Mouse (Mus musculus) cortical plate, adult 2 months (tissue): ENCODE data around the gene Trpv2. TPM values are rescaled to one million over a fixed set of nuclear protein-coding genes. Genes with fewer than 3 reads are reported as not detected.

Experiments used
- H3K27ac ChIP-seq: fragments of 200-500 bp; 2 replicates; pipeline ENCODE4 v1.5.1; 2012; ENCODE audit warnings: low read length, control low read depth, inconsistent platforms; ENCODE audit not compliant: insufficient read depth
- H3K4me1 ChIP-seq: fragments of 200-500 bp; 2 replicates; pipeline ENCODE4 v1.6.1; 2011; ENCODE audit warnings: low read length; ENCODE audit not compliant: control insufficient read depth, insufficient read depth
- H3K4me3 ChIP-seq: fragments of 200-500 bp; 2 replicates; pipeline ENCODE4 v1.5.1; 2011; ENCODE audit warnings: mild to moderate bottlenecking, low read length, control low read depth; ENCODE audit not compliant: insufficient read depth
- CTCF ChIP-seq: fragments of 200-500 bp; IDR thresholded peaks from 2 replicates; pipeline ENCODE4 v1.5.1; 2011; ENCODE audit warnings: mild to moderate bottlenecking, control low read depth, low read length; ENCODE audit not compliant: insufficient read depth; ENCODE audit errors: extremely low read depth
- POLR2A ChIP-seq: fragments of 200-500 bp; IDR thresholded peaks from 2 replicates; pipeline ENCODE4 v1.6.1; 2011; ENCODE audit warnings: mild to moderate bottlenecking, low read length, control low read depth; ENCODE audit not compliant: insufficient read depth; ENCODE audit errors: extremely low read depth
- polyA plus RNA-seq: library from polyadenylated mRNA; depleted of rRNA; stranded (reverse); fragments of >200 nt; gene quantifications from 2 replicates; pipeline ENCODE4 v1.2.3, GENCODE M21; 2012

Gene Trpv2
- polyA plus RNA-seq, 1 experiment = 23.4 TPM

DNA sequence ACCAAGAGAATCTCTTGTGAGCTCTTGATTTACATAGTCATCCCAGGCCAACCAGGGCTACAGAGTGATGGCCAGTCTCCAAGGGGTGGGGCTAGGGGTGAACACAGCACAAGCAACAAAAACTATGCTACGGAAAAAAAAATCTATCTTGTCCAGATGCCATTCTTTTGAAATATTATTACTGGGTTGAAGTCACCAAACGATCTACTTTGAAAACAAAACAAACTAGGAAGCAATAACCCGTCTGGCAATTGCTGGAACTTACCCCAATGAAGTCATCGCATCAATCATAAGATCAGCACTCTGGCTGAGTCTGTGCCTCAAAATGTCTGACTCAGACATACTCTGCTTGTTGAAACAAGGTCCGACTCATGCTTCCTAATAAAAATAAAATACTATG is 24.5 kb upstream of the Trpv2 start:
- H3K27ac ChIP-seq = peak overlapping the region; percentile 28; the same call in 1 of the 2 replicates
- H3K4me3 ChIP-seq = peak overlapping the region; percentile 69
- H3K4me1 ChIP-seq = peaks cover 5% of the 10 kb centered on the region; the same call in 1 of the 2 replicates
- TF ChIP-seq CTCF (no peak), POLR2A (no peak; the same call in 1 of the 2 replicates)

DNA sequence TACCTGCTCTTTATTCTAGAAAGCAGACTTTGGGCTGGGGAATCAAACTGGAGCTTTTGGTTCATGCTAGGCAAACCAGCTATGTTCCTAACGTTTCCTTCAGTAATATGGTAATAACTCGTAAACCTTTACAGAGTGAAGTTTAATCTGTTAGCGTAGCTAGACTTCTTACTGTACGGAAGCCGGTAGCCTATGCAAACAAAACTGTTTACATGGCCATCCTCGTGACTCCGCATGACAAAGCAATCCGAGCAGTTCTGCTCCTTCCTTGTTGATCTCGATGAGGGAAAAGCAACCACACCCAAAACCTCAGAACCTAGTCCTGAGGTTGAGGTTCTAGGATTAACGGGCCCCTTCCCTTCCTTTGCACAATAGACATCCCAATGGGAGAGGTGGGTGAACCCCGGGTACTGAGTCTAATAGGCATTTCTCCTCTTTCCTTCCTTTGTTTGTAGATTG is 24.0 kb upstream of the Trpv2 start:
- TF ChIP-seq CTCF (no peak), POLR2A (no peak)
- peak overlapping the region; percentile 69 for H3K4me3 ChIP-seq
- peak overlapping the region; percentile 99 for H3K27ac ChIP-seq
- peaks cover 5% of the 10 kb centered on the region; the same call in 1 of the 2 replicates for H3K4me1 ChIP-seq

DNA sequence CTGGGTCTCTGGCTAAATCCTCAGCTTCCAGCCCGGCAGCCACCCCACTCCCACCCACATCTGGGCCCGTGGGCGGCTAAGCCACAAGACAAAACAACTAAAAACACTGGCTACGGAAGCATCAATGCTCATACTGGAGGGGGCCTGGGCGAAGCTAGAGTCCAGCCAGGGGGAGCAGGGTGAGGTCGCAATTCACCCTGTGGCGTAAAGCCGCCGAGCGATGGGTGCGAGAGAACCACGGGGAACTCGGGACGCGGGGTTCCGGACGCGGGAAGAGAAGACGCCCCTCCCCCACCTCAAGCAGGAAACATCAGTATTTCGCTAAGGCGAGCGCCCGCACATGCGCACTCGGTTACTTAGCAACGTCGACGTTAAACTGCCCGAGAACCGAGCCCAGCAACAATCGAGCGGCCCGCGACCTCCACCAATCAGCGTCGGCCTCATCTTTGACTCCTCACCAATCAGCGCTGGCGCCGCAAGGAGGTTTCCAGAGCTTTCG is 23.5 kb upstream of the Trpv2 start, which contains the start of gene Ubb:
Ubb (plus strand) TSS at position 445 of the 499 bp plus-strand sequence.
- H3K4me3 ChIP-seq = peak within 1 kb of the TSS; percentile 69
- H3K27ac ChIP-seq = peak within 1 kb of the TSS; percentile 99
- TF ChIP-seq CTCF = no peak
- TF ChIP-seq POLR2A = peak; percentile 91
- H3K4me1 ChIP-seq = peaks cover 5% of the 10 kb centered on the region; the same call in 1 of the 2 replicates

DNA sequence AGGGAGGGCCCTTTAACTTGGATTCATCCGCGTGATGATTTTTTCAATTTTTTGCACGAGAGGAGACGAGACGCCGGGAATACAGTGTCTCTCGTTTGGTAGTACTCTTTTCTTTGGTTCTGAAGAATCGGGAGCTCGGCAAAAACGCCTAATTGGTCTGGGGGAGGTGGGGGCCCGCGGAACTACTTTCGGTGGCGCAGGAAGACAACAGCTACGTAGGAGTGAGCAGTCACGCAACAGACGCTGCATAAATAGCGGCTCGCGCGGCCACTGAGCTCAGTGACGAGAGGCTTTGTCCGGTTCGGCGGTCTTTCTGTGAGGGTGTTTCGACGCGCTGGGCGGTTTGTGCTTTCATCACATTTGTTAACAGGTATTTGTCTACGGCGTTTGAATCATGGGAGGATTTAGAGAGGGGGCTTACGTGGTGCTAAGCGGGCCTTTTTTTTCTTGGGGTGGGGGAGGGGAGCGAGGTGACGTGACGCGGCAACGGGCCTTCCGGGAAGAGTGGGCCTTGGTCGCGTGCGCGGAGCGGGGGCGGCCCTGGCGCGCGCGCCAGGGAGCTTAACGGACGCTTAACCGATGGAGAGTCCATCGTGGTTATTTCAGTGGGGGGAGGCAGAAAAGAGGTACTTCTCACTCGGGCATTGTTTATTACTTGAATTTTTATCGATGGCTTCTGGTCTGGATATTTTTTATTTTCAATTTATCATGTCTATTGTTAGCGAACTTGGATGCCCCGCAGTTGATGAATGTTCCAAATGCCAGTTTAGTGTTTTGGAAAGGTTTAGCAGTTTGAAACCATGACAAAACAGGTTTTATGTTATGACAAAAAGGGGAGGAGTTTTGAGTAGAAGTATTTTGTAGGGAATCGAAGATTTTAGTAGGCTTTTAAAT is 22.8 kb upstream of the Trpv2 start:
- peak overlapping the region; percentile 69 for H3K4me3 ChIP-seq
- H3K27ac ChIP-seq = peak overlapping the region; percentile 94
- TF ChIP-seq POLR2A (peak; percentile 100), CTCF (no peak)
- H3K4me1 ChIP-seq = peaks cover 5% of the 10 kb centered on the region; the same call in 1 of the 2 replicates

DNA sequence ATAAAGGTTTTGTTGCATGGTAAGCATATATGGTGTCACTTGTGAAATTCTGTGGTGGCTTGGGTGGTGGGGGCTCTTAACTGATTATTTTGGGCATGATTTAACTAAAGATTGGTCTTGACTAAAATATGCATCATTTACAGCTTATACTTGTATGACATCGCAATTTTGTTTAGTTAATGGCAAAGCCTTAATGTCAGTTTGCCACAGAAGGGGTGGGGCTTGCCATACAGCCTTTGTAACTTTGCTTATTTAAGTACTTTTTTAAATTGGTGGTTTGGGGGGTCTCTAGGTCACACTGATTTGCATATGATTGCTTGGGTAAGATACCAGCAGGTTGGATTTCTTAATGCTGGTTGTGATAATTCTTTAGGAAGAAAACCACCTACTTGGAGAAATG is 21.1 kb upstream of the Trpv2 start:
- H3K27ac ChIP-seq = no peak overlapping the region
- peaks cover 5% of the 10 kb centered on the region; the same call in 1 of the 2 replicates for H3K4me1 ChIP-seq
- no peak for TF ChIP-seq POLR2A
- TF ChIP-seq CTCF = no peak
- peak overlapping the region; percentile 47; the same call in 1 of the 2 replicates for H3K4me3 ChIP-seq

DNA sequence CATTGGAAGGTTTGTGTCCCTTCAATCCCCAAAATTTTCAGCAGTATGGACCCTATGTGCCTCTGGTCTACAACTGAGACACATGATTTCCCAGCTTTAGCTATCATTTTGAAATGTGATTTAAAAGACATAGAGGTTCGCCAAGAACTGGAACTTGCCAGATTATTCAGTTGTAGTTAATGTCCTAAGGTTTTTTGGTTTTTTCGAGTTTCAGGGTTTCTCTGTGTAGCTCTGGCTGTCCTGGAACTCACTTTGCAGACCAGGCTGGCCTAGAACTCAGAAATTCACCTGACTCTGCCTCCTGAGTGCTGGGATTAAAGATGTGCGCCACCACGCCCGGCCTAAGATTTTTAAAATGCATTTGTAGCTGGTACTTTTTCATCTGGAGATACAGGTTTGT is 20.7 kb upstream of the Trpv2 start:
- Histone ChIP-seq H3K27ac (no peak overlapping the region), H3K4me3 (peak overlapping the region; percentile 47), H3K4me1 (peaks cover 5% of the 10 kb centered on the region; the same call in 1 of the 2 replicates)
- TF ChIP-seq POLR2A (no peak), CTCF (no peak)

DNA sequence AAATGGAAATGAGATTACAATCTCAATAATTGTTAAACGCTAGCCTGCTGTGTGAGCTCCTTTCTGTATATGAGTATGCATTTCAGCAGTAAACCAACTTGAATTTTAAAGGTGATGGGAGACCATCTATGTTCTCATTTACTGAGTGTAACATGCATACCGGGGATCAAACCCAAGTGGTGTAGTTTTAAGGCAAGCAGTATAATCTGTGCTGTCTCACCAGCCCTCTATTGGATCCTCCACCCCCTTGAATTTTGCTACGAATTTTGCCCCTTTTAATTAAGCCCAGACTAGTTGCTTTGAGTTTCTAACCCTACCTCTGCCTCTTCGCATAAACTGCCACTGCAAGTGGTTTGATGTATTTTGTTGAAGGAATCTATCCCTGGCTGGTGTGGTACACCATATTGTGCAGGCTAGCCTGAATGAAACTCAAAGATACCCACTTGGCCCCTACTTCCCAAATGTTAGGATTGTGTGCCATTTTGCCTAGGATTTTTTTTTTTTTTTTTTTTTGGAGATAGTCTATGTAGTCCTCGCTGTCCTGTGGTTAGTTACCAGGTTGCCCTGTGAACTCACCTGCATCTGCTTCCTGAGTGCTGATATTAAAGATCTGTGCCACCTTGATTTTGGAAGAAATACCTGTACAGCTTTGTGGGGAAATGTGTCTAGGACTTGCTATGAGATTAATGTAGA is 20.0 kb upstream of the Trpv2 start:
- Histone ChIP-seq H3K4me3 (peak overlapping the region; percentile 47), H3K4me1 (peaks cover 5% of the 10 kb centered on the region; the same call in 1 of the 2 replicates), H3K27ac (no peak overlapping the region)
- TF ChIP-seq CTCF = no peak
- no peak for TF ChIP-seq POLR2A

DNA sequence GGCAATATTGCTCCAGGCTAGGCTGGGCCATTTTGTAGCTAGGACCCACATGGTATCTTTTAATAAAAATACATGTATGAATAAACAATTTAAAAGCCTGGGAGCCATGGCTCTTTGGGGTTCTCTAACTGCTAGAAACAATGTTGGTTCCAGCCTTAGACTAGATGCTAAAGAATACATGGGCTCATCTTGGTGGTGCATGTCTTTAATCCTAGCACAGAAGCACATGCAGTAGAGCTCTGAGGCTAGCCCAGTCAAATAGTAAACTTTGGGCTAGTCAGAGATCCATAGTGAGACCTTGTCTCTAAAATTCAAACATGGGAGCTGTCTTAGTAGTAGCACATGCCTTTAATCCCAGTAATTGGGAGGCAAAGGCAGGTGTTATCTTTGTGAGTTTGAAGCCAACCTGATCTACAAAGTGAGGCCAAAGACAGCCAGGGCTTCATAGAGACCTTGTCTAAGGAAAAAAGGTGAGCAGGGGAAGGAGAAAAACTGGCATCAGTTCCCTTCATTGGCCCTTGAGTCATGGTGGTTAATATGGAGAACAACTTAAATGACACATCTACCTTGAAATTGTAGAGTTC is 19.3 kb upstream of the Trpv2 start:
- TF ChIP-seq CTCF = no peak
- peak; percentile 35; the same call in 1 of the 2 replicates for TF ChIP-seq POLR2A
- no peak overlapping the region for H3K4me3 ChIP-seq
- peaks cover 3% of the 10 kb centered on the region; the same call in 1 of the 2 replicates for H3K4me1 ChIP-seq
- no peak overlapping the region for H3K27ac ChIP-seq

DNA sequence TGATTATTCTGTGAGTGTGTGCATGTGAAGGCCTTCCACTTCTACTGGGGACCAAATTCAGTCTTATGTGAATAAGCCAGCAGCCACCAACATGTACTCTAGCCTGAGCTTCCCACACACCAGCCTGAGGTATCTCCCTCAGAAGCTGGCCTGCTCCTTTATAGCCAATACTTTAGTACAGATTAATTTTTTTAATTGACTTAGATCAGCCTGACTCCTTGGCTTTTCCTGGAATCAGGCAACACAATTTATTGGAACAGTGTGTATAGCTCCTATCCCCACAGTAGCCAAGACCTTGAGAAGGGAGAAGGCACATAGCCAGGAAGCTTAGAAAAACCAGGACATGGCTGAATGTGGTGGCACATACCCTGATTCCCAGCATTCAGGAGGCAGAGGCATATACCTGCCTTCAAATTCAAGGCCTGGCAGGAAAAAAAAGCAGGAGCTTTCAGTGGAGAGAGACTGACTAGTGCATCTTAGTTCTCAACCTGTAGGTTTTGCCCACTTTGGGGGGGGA is 18.3 kb upstream of the Trpv2 start:
- Histone ChIP-seq H3K4me3 (no peak overlapping the region), H3K27ac (no peak overlapping the region), H3K4me1 (peaks cover 3% of the 10 kb centered on the region; the same call in 1 of the 2 replicates)
- TF ChIP-seq CTCF = no peak
